Mouse (Mus musculus): ENCODE data around the gene Slc16a12.
A peak's percentile ranks its signal among the peaks of the same experiment; 100 is the strongest.
"Not testable (repeated sequence)": the region's sequence is repeated elsewhere in the genome, so short reads cannot be mapped to it uniquely, and the experiment has no call there.

The Slc16a12 gene

DNA sequence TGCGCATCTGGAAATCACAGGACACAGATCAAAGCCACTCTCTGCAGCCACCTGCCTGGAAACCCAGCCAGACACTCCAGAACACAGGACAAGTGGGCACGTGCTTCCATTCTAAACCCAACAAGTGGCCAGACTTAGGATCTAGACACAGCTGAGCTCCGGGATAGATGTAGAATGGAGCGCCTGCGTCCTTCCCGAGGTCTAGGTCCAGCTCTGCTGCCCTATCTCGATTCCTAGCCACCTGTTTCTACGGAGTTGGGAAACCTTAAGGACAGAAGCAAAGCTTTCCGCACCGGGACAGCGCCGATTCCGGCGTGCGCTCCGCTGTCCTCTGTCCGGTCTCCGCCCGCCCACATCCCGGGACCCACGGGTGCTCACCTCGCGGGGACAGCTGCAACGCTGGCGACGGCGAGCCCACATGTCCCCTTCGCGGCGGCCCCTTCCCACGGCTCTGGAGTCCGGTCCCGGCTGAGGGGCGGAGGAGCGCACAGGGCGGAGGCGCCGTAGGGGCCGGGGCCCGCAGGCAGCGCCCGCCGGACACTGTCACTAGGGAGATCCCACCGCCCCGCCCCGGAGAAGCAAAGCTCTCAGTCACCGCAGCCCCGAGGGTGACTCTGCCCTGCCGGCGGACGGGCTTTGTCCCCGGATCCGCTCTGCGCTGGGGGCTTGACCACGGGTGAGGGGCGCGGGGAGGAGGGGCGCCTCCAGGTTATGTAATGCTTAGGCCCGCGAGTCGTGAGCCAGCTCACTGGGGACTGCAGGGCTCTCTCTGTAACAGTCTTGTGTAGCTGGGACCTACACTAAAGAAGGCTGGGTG is at the start of gene Slc16a12:
Slc16a12 (minus strand) TSS at position 602 of the 817 bp plus-strand sequence.
- peak; percentile 56 for DNase-seq

DNA sequence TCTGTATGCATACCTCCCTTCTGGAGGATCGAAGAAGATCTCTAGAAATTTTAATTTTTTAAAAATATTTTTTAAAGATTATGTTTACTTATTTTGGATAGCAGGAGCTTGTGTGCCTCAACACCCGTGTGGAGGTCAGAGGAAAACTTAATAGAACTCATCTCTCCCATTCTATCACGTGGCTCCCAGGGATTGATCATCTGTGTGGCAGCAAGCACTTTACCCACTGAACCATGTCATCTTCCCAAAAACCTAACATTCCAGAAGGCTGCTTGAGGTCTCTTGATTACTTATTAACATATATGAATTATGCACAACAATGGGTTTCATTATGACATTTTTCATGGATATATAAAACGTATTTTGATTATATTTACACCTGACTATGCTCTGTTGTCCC is 49.3 kb upstream of the Slc16a12 start:
- no peak for DNase-seq

GRCm38 (mm10) chr19:34782491-34782890 is 35.4 kb upstream of the Slc16a12 start:
- no peak for DNase-seq

- no peak for DNase-seq
These were observed 31.9 kb upstream of the Slc16a12 start for GRCm38 (mm10) chr19:34778993-34779392.

GRCm38 (mm10) chr19:34778098-34778497 is 31.0 kb upstream of the Slc16a12 start:
- no peak for DNase-seq

GRCm38 (mm10) chr19:34772775-34773174 is 25.7 kb upstream of the Slc16a12 start:
- DNase-seq: peak; percentile 67

- DNase-seq: no peak
These were observed 23.7 kb upstream of the Slc16a12 start for GRCm38 (mm10) chr19:34770764-34771163.

DNA sequence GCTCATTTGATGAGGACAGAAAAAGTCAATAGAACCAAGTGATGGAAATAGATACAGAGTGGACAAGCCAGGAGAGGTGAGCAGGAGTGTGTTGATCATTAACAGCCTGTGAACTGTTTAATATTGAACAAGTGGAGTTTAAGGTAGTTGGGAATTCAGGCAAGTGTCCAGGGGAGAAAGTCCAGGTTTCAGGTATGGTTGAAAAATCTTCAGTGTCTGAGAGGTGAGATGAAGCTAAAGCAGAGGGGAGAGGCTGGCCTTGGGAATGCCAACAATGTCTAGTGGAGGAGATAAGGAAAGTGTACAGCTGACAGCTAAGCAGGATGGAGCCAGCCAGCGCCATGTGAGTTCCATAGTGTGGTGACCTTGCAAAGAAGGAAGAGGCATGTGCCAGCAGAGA is 11.7 kb upstream of the Slc16a12 start:
- peak; percentile 86 for DNase-seq

DNA sequence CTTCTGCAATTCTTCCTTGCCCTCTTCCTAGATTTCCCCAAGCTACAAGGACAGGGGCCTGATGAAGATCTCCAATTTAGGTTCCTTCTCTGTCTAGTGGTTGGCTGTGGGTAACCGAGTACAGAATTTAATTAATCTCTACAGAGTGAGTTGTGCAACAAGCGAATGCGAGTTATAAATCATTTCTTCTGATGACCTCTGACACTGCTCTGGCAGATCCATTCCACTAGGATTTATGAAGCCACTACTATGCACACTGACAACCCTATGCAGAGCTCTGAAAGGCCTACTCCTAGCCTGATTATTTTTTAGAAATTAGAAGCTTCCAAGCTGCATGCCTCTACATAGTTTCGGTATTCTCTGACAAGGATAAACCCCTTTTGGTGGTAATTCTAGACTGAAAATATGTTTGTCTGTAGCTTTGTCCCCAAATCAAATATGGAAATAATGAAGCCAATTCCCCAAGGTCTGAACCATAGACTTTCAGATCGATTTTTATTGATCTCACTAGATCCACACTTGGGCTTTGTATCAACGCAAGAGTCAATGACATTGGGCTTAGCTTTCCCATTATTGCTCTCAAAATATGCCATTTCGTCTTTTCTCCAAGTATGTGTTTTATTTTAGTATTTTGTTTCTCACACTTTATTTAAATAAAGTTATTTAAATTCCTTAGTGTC is 9.6 kb upstream of the Slc16a12 start:
- no peak for DNase-seq

DNA sequence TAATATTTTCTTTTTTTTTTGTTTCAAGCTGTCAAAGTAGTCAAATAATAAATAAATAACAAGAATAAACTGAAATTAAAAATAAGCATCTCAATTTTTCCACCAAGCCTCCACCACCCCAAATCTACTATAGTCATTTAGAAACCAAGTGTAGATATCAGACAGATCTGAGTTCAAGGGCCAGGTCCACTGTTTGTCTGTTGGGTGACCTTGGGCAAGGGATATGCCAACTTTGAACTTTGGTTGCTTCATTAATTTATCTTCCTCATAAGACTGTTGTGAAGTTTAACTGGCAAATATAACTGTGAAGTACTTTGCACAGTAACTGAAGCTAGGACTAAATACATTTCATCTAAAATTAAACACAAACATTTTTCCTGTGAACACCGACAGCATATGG is 8.6 kb upstream of the Slc16a12 start:
- DNase-seq: no peak

- DNase-seq: no peak
These were observed 6.2 kb upstream of the Slc16a12 start for GRCm38 (mm10) chr19:34753243-34753642.

GRCm38 (mm10) chr19:34752391-34753092 is 5.5 kb upstream of the Slc16a12 start:
- DNase-seq: no peak

GRCm38 (mm10) chr19:34751150-34751549 is 4.1 kb upstream of the Slc16a12 start:
- no peak for DNase-seq

DNA sequence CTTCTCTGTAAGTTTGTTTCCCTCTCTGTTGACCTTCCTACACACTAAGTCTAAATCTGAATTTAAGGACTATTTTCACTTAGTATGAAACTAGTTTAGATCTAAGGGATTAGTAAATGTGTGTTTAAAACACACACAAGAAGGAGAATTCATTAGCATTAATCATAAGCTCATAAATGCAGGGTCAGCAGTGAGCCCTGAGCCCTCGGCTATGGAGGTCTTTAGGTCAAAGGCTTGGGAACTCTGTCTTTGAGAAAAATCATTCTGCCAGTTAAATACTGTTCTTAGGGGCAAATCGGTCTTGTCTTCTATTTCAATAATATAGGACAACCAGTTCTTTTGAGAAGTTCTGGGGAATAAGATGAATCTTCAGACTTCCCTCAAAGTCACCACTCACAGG is 1.9 kb upstream of the Slc16a12 start:
- peak; percentile 60 for DNase-seq

DNA sequence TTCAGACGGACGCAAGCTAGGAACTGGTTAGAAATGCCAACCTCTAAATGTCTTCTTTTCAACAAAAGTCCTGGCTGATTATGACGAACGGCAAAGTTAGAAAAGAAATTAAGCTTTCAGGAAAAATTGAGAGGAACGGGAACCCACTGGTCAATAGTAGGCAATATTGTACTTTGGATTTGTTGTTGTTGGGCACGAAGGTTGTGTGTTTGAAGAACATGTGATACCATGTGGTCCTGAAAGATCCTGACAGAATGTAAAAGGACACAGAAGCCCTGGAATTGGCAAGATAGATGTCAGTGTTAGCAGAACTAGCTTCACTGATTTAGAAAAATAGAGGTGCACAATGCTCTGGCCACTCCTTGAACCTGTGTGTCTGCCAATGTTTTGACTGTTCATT is 880 bp upstream of the Slc16a12 start:
- DNase-seq: not testable (repeated sequence)

- no peak for DNase-seq
These were observed 888 bp downstream of the Slc16a12 start for GRCm38 (mm10) chr19:34746201-34746600.

GRCm38 (mm10) chr19:34745012-34745411 is 2.1 kb downstream of the Slc16a12 start:
- no peak for DNase-seq

DNA sequence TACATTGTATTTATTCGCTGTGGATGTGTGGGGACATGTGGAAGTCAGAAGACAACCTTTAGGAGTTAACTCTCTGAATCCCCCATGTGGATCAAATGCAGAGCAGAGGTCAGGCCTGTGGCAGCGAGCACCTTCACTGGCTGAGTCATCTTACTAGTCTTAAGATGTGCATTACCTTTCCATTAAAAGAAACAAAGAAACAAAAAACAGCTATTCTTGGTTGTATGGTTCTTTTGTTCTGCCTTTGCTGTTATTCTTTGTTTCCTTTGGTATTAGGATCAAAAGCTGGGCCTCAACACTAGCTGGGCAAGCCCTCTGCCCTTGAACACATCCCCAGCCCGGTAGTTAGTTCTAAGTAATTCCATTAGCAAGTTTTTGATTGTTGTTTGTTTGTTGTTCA is 9.2 kb downstream of the Slc16a12 start:
- no peak for DNase-seq

GRCm38 (mm10) chr19:34735900-34736299 is 11.2 kb downstream of the Slc16a12 start:
- no peak for DNase-seq

DNA sequence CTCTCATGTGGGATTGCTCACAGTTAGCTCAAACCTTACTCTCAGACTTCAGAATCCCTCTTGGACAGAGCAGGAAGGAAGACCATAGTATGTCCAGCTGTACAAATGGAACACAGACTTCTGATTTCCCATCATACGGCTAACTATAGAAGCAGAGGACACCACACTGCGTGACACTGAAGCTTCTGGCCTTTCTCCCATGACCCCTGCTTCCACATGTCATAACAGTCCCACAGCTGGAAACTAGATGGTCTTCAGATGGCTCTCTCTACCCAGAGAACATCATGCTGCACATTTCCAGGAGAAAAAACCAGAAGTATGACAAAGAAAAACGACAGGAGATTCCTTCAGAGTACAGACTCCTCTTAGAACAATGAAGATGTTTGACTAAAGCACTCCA is 14.1 kb downstream of the Slc16a12 start:
- no peak for DNase-seq

GRCm38 (mm10) chr19:34731356-34731755 is 15.7 kb downstream of the Slc16a12 start:
- DNase-seq: no peak

- no peak for DNase-seq
These were observed 16.5 kb downstream of the Slc16a12 start for GRCm38 (mm10) chr19:34730584-34730983.

DNA sequence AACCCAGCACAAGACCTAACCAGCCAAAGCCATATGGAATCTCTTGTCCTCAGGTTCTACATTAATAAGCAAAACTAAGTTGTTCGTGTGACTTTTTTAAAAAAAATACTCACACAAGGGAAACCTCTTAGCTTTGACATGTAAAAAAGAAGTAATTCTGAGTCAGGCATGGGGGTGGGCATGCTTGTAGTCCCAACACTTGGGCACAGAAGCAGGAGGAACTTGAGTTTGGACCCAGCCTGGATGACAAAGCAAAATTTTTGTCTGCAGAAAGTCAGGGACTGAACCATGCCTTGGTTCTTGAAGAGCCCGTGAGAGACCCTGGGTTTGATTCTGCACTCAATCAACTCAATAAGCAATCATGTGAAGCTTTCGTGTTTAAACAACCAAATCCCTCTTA is 17.6 kb downstream of the Slc16a12 start:
- DNase-seq: no peak
